In genomic region chr19:34291379-34291778, GRCm38 (mm10) we compare ENCODE assay signal across 11 mouse cellular contexts. TPM values are rescaled to one million over a fixed set of nuclear protein-coding genes. Genes with fewer than 3 reads are reported as not detected.
DNase-seq lines count a peak whose midpoint lies in the region; ATAC-seq lines count a peak whose summit lies in the region.
"Had no signal": no experiment of that assay in that cellular context is flagged by ENCODE, and none has a peak within 500 bp of the region (broad histone marks: within the 10 kb centered on the region; RNA-seq: fewer than 3 reads in every experiment).

No protein-coding gene starts in this region.

- no peaks in the 10 kb centered on the region for H3K36me3 ChIP-seq in heart, embryonic 13.5 days
- H3K36me3 ChIP-seq in embryonic facial prominence, embryonic 14.5 days (ENCODE audit: control insufficient read depth, insufficient read depth, low read length), result no peaks in the 10 kb centered on the region
- H3K36me3 ChIP-seq in liver, embryonic 11.5 days (ENCODE audit: control insufficient read depth, insufficient read depth, low read length), result no peaks in the 10 kb centered on the region
- H3K36me3 ChIP-seq: midbrain, embryonic 12.5 days had no signal

- no peak for DNase-seq in heart, postnatal 4 days
- peak; percentile 21 for DNase-seq in 3T3-L1 (ENCODE audit: low read depth, low spot score)
- DNase-seq in embryonic facial prominence, embryonic 14.5 days (ENCODE audit: low spot score), result no peak
- no peak for DNase-seq in liver, embryonic 11.5 days (ENCODE audit: low spot score)
- DNase-seq in c-Kit-positive CD71-positive TER-119-positive erythroid progenitor cells, embryonic 14.5 days (ENCODE audit: low spot score), result no peak
- no peak for DNase-seq in ovary, adult 18-20 months (ENCODE audit: low spot score)
- no peak for DNase-seq in urinary bladder, postnatal 4 days (ENCODE audit: low spot score in 2 of 2)
- DNase-seq: cerebellum, adult 9-10 months had no signal

- no peak overlapping the region for H3K27ac ChIP-seq in heart, embryonic 13.5 days (replicated peaks)
- H3K27ac ChIP-seq in embryonic facial prominence, embryonic 14.5 days (replicated peaks; ENCODE audit: low read depth, low read length), result no peak overlapping the region
- no peak overlapping the region for H3K27ac ChIP-seq in liver, embryonic 11.5 days (ENCODE audit: low read depth, low read length)
- H3K27ac ChIP-seq: midbrain, embryonic 12.5 days had no signal

- ATAC-seq in heart, embryonic 13.5 days (ENCODE audit: extremely low read depth, insufficient number of reproducible peaks, low FRiP score, low TSS enrichment), result no peak
- no peak for ATAC-seq in embryonic facial prominence, embryonic 14.5 days (ENCODE audit: low read depth)
- no peak for ATAC-seq in liver, embryonic 11.5 days (replicated peaks; ENCODE audit: low FRiP score)

- peak overlapping the region; percentile 77 for H3K9ac ChIP-seq in heart, embryonic 13.5 days
- peak overlapping the region; percentile 67; the same call in 1 of the 2 replicates for H3K9ac ChIP-seq in embryonic facial prominence, embryonic 14.5 days (ENCODE audit: low read depth, low read length)
- H3K9ac ChIP-seq in liver, embryonic 11.5 days (ENCODE audit: low read depth, low read length), result no peak overlapping the region

- H3K4me1 ChIP-seq in heart, embryonic 13.5 days, result peaks cover 13% of the 10 kb centered on the region
- H3K4me1 ChIP-seq in embryonic facial prominence, embryonic 14.5 days (ENCODE audit: control insufficient read depth, insufficient read depth, low read length), result peaks cover 10% of the 10 kb centered on the region
- H3K4me1 ChIP-seq in liver, embryonic 11.5 days (replicated peaks; ENCODE audit: control insufficient read depth, insufficient read depth, low read length), result peaks cover 6% of the 10 kb centered on the region; the same call in 1 of the 2 replicates

- 51% methylated on average over 8 of the region's 8 CpGs for WGBS in heart, embryonic 13.5 days
- 52% methylated on average over 8 of the region's 8 CpGs for WGBS in embryonic facial prominence, embryonic 14.5 days
- 61% methylated on average over 8 of the region's 8 CpGs for WGBS in liver, embryonic 11.5 days

- peak overlapping the region; percentile 62 for H3K4me3 ChIP-seq in heart, embryonic 13.5 days
- peak overlapping the region; percentile 49 for H3K4me3 ChIP-seq in embryonic facial prominence, embryonic 14.5 days (ENCODE audit: low read depth, low read length)
- H3K4me3 ChIP-seq in liver, embryonic 11.5 days (ENCODE audit: low read depth, low read length), result peak overlapping the region; percentile 54

- no peaks in the 10 kb centered on the region for H3K9me3 ChIP-seq in heart, embryonic 13.5 days
- no peaks in the 10 kb centered on the region for H3K9me3 ChIP-seq in embryonic facial prominence, embryonic 14.5 days (ENCODE audit: control insufficient read depth, low read length)
- no peaks in the 10 kb centered on the region for H3K9me3 ChIP-seq in liver, embryonic 11.5 days (ENCODE audit: control insufficient read depth, low read length)
- H3K9me3 ChIP-seq: midbrain, embryonic 12.5 days had no signal

- peak overlapping the region; percentile 90 for H3K4me2 ChIP-seq in heart, embryonic 13.5 days
- H3K4me2 ChIP-seq in embryonic facial prominence, embryonic 14.5 days (ENCODE audit: low read depth, low read length), result peak overlapping the region; percentile 93
- peak overlapping the region; percentile 93 for H3K4me2 ChIP-seq in liver, embryonic 11.5 days

- H3K27me3 ChIP-seq in heart, embryonic 13.5 days (replicated peaks), result peaks cover 20% of the 10 kb centered on the region
- no peaks in the 10 kb centered on the region for H3K27me3 ChIP-seq in embryonic facial prominence, embryonic 14.5 days (replicated peaks; ENCODE audit: control insufficient read depth, insufficient read depth, low read length)
- H3K27me3 ChIP-seq in liver, embryonic 11.5 days (replicated peaks; ENCODE audit: control insufficient read depth, insufficient read depth, low read length), result no peaks in the 10 kb centered on the region
- H3K27me3 ChIP-seq: Patski had no signal

RNA-seq across cellular contexts. Expression of gene Fas, which starts 0.9 kb away (rescaled TPM):
- 2.6 and 2.8 TPM in 2 replicates for polyA plus RNA-seq in heart, embryonic 13.5 days (2015; fragmentation: Nextera tagmentation; extraction: Ambion mirVana)
- 1 to 10 TPM; 4.3 to 4.6 TPM for total RNA-seq in heart, postnatal 4 days (2021)
- polyA plus RNA-seq in embryonic facial prominence, embryonic 14.5 days (2014; fragmentation: Nextera tagmentation; extraction: Ambion mirVana), result 5.5 and 5.6 TPM in 2 replicates
- polyA plus RNA-seq in liver, embryonic 11.5 days (2014; fragmentation: Nextera tagmentation; extraction: Ambion mirVana), result 1.2 and 1.6 TPM in 2 replicates

RNA-seq across cellular contexts. Expression of gene Acta2, which starts 36.0 kb away (rescaled TPM):
- 1,110 and 1,204 TPM in 2 replicates for polyA plus RNA-seq in heart, embryonic 13.5 days (2015; fragmentation: Nextera tagmentation; extraction: Ambion mirVana)
- 1,000 to 10,000 TPM; 1,243 to 1,503 TPM for total RNA-seq in heart, postnatal 4 days (2021)
- 413 and 423 TPM in 2 replicates for polyA plus RNA-seq in embryonic facial prominence, embryonic 14.5 days (2014; fragmentation: Nextera tagmentation; extraction: Ambion mirVana)
- polyA plus RNA-seq in liver, embryonic 11.5 days (2014; fragmentation: Nextera tagmentation; extraction: Ambion mirVana), result 44.3 and 68.2 TPM in 2 replicates
